Mouse (Mus musculus) kidney, embryonic 16.5 days (tissue): ENCODE measurements around the gene 9430015G10Rik. TPM values are rescaled to one million over a fixed set of nuclear protein-coding genes. Genes with fewer than 3 reads are reported as not detected.

Experiments used
- ATAC-seq: fragments of 200-750 bp; cut with Nextera tagmentation; 2 replicates; pipeline ENCODE4 v1.8.0; 2017; ENCODE audit warnings: moderate TSS enrichment; ENCODE audit not compliant: low FRiP score, low TSS enrichment
- H3K27ac ChIP-seq: fragments of 300-500 bp; sonication (generic); 2 replicates; pipeline ENCODE4 v1.5.1; 2014; ENCODE audit warnings: low read length
- H3K27me3 ChIP-seq: fragments of 300-500 bp; sonication (generic); 2 replicates; pipeline ENCODE4 v1.6.1; 2014; ENCODE audit warnings: low read length, control low read depth, mixed read lengths; ENCODE audit not compliant: insufficient read depth
- H3K36me3 ChIP-seq: fragments of 300-500 bp; sonication (generic); 2 replicates; pipeline ENCODE4 v1.6.1; 2014; ENCODE audit warnings: low read length, control low read depth, mixed read lengths; ENCODE audit not compliant: insufficient read depth
- H3K4me1 ChIP-seq: fragments of 300-500 bp; sonication (generic); 2 replicates; pipeline ENCODE4 v1.6.1; 2014; ENCODE audit warnings: low read length, control low read depth, mixed read lengths; ENCODE audit not compliant: insufficient read depth
- H3K4me2 ChIP-seq: fragments of 300-500 bp; sonication (generic); replicated peaks from 2 replicates; pipeline ENCODE4 v1.6.1; 2014; ENCODE audit warnings: low read depth, low read length
- H3K4me3 ChIP-seq: fragments of 300-500 bp; sonication (generic); 2 replicates; pipeline ENCODE4 v1.5.1; 2014; ENCODE audit warnings: mild to moderate bottlenecking, low read length
- H3K9ac ChIP-seq: fragments of 300-500 bp; sonication (generic); replicated peaks from 2 replicates; pipeline ENCODE4 v1.6.1; 2014; ENCODE audit warnings: low read length
- H3K9me3 ChIP-seq: fragments of 300-500 bp; sonication (generic); 2 replicates; pipeline ENCODE4 v1.6.1; 2016; ENCODE audit warnings: low read length, control low read depth
- WGBS: fragments of 180-500 bp; shearing (Covaris S2); extraction: QIAGEN DNeasy Blood & Tissue Kit; methylation state at CpG from one replicate; pipeline ENCODE4 v1.1.7; 2014; 5-methylcytosine and 5-hydroxymethylcytosine counted together
- polyA plus RNA-seq: library from polyadenylated mRNA; unstranded; fragments of >200 nt; fragmentation: Nextera tagmentation; extraction: Ambion mirVana; gene quantifications from 2 replicates; pipeline ENCODE4 v1.2.1, GENCODE M21; 2015

Gene 9430015G10Rik
- polyA plus RNA-seq, 1 experiment from 2014 or later, result 48.7 TPM

- Histone ChIP-seq H3K4me2 (no peak overlapping the region), H3K36me3 (peaks cover 95% of the 10 kb centered on the region), H3K9ac (no peak overlapping the region), H3K4me1 (no peaks in the 10 kb centered on the region), H3K4me3 (no peak overlapping the region), H3K9me3 (peaks cover 17% of the 10 kb centered on the region), H3K27ac (no peak overlapping the region), H3K27me3 (no peaks in the 10 kb centered on the region)
- WGBS, result 94% methylated on average over 9 of the region's 9 CpGs
- ATAC-seq, result no peak; the same call in 1 of the 2 replicates
Observed at GRCm38 (mm10) chr4:156166477-156166876, 56.7 kb downstream of the 9430015G10Rik start.

- Histone ChIP-seq H3K9me3 (no peaks in the 10 kb centered on the region), H3K9ac (no peak overlapping the region), H3K27me3 (no peaks in the 10 kb centered on the region), H3K4me2 (no peak overlapping the region), H3K4me3 (no peak overlapping the region), H3K27ac (no peak overlapping the region), H3K4me1 (no peaks in the 10 kb centered on the region), H3K36me3 (peaks cover 98% of the 10 kb centered on the region)
- ATAC-seq, result no peak
- WGBS, result 92% methylated on average over 8 of the region's 8 CpGs
Observed at GRCm38 (mm10) chr4:156168611-156169010, 58.8 kb downstream of the 9430015G10Rik start.

DNA sequence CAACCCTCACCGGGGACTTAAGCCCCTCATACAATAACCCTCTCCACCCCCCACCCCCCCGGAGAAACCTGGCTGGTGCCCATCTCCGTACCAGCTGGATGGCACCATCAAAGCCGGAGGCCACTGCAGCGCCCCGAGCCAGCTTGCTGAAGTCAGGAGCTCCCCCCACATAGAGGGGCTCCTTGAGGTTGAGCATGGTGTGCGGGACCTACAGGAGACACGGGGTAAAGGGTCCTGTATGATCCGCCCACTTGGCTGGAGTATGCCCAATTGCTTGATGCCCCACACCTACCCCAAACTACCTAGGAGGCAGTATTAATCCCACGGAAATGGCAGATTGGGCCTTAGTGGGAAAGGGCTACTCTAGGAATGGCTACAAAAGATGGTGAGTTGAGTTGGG is 59.3 kb downstream of the 9430015G10Rik start:
- no peak for ATAC-seq
- Histone ChIP-seq H3K4me3 (no peak overlapping the region), H3K4me2 (no peak overlapping the region), H3K9ac (no peak overlapping the region), H3K36me3 (peaks cover 98% of the 10 kb centered on the region), H3K9me3 (no peaks in the 10 kb centered on the region), H3K27me3 (no peaks in the 10 kb centered on the region), H3K27ac (no peak overlapping the region), H3K4me1 (no peaks in the 10 kb centered on the region)
- WGBS, result 92% methylated on average over 10 of the region's 10 CpGs

DNA sequence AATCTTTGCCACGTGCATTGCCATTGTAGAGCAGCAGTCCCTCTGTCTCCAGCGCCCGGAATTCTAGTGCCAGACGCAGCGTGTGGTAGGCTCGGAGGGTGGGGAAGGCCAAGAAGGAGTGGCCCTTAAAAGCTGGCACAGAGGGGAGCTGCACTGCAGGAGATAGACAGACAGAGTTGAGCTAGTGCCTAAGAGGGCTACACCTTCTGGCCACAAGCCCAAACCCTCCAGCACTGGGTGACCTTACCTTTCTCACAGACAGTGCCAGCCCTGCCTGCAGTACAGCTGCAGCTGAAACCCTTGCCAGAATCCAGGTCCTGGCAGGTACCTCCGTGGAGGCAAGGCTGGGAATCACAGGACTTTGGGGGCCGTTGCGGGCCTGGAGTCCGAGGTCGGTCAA is 62.0 kb downstream of the 9430015G10Rik start:
- Histone ChIP-seq H3K4me1 (no peaks in the 10 kb centered on the region), H3K9me3 (no peaks in the 10 kb centered on the region), H3K9ac (no peak overlapping the region), H3K27me3 (no peaks in the 10 kb centered on the region), H3K4me2 (no peak overlapping the region), H3K36me3 (peaks cover 100% of the 10 kb centered on the region), H3K4me3 (no peak overlapping the region), H3K27ac (no peak overlapping the region)
- no peak for ATAC-seq
- WGBS, result 97% methylated on average over 11 of the region's 11 CpGs

Other genes starting within 250 kb of the 9430015G10Rik start
- 0.22 and 0.40 TPM in 2 replicates for gene Tas1r3, start 246.6 kb upstream of the 9430015G10Rik start, polyA plus RNA-seq
- gene Cptp, start 240.5 kb upstream of the 9430015G10Rik start, polyA plus RNA-seq, result 20.0 TPM in 2 replicates
- 72.9 and 80.1 TPM in 2 replicates for gene Ints11, start 240.4 kb upstream of the 9430015G10Rik start, polyA plus RNA-seq
- 51.4 and 55.1 TPM in 2 replicates for gene Pusl1, start 218.2 kb upstream of the 9430015G10Rik start, polyA plus RNA-seq
- 16.5 and 17.6 TPM in 2 replicates for gene Acap3, start 218.2 kb upstream of the 9430015G10Rik start, polyA plus RNA-seq
- gene Ube2j2, start 166.2 kb upstream of the 9430015G10Rik start, polyA plus RNA-seq, result 100.0 and 102 TPM in 2 replicates
- 123 and 137 TPM in 2 replicates for gene C1qtnf12, start 147.7 kb upstream of the 9430015G10Rik start, polyA plus RNA-seq
- 18.0 and 18.7 TPM in 2 replicates for gene B3galt6, start 117.3 kb upstream of the 9430015G10Rik start, polyA plus RNA-seq
- gene Sdf4, start 117.1 kb upstream of the 9430015G10Rik start, polyA plus RNA-seq, result 173 and 182 TPM in 2 replicates
- 0.90 and 1.2 TPM in 2 replicates for gene Tnfrsf4, start 96.1 kb upstream of the 9430015G10Rik start, polyA plus RNA-seq
- 1.3 and 2.5 TPM in 2 replicates for gene Tnfrsf18, start 83.8 kb upstream of the 9430015G10Rik start, polyA plus RNA-seq
- gene Ttll10, start 50.6 kb upstream of the 9430015G10Rik start, polyA plus RNA-seq, result 7.4 and 10.1 TPM in 2 replicates
- 0.19 and 0.32 TPM in 2 replicates for gene Rnf223, start 20.5 kb downstream of the 9430015G10Rik start, polyA plus RNA-seq
- gene Agrn, start 87.5 kb downstream of the 9430015G10Rik start, polyA plus RNA-seq, result 109 and 111 TPM in 2 replicates
- gene Isg15, start 90.8 kb downstream of the 9430015G10Rik start, polyA plus RNA-seq, result 2.2 and 2.8 TPM in 2 replicates
- gene AW011738, start 93.3 kb downstream of the 9430015G10Rik start, polyA plus RNA-seq, result 8.1 and 8.7 TPM in 2 replicates
- 0.70 and 0.90 TPM in 2 replicates for gene Perm1, start 105.9 kb downstream of the 9430015G10Rik start, polyA plus RNA-seq
- 22.3 and 24.1 TPM in 2 replicates for gene Plekhn1, start 124.9 kb downstream of the 9430015G10Rik start, polyA plus RNA-seq
- gene Noc2l, start 126.0 kb downstream of the 9430015G10Rik start, polyA plus RNA-seq, result 70.2 and 81.1 TPM in 2 replicates
- gene Samd11, start 145.7 kb downstream of the 9430015G10Rik start, polyA plus RNA-seq, result 0.39 and 0.69 TPM in 2 replicates
- gene Vmn2r-ps159, start 221.1 kb downstream of the 9430015G10Rik start, polyA plus RNA-seq, result not detected in 2 replicates